Mouse (Mus musculus): ENCODE measurements around the gene Sys1. TPM values are rescaled to one million over a fixed set of nuclear protein-coding genes. Genes with fewer than 3 reads are reported as not detected.

The Sys1 gene
- total RNA-seq, 2 experiments from 2014 or later = 38.0 to 44.4 TPM

- intact Hi-C loops (cut with DNase I) = loop anchor here (5.0 kb wide), 3 partner anchors 43 to 98 kb away; partner anchors contain the start of genes Trp53tg5 and Wfdc2
- DNase-seq (ENCODE audit: low spot score in 2 of 2) = no peak
Measured at GRCm38 (mm10) chr2:164514916-164515315, 58.2 kb downstream of the Sys1 start.

- DNase-seq (ENCODE audit: low spot score in 2 of 2) = no peak
- intact Hi-C loops (cut with DNase I) = loop anchor here (5.0 kb wide), 3 partner anchors 44 to 99 kb away; partner anchors contain the start of genes Trp53tg5 and Wfdc2
Measured at GRCm38 (mm10) chr2:164515897-164516296, 59.1 kb downstream of the Sys1 start.

DNA sequence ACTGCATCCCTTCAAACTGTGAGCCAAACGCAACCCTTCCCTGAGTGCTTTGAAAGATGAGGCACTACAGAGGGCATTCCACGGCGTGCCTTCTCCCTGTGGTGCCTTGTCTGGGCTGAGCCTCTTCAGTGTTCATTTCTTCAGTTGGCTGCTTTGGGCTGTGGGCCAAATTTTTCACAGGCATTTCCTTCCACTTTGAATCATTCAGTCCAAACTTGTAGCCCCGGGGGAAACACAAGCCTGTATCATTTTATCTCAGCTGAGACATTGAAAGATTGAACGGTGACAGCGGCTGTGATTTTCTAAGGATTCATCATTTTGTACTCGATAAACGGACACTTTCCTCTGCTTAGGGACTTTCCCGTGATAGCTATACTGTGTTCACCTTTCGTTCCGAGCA lies 59.8 kb downstream of the Sys1 start:
- intact Hi-C loops (cut with DNase I) = loop anchor here (5.0 kb wide), 3 partner anchors 44 to 99 kb away; partner anchors contain the start of genes Trp53tg5 and Wfdc2

GRCm38 (mm10) chr2:164517485-164518221 lies 60.9 kb downstream of the Sys1 start:
- intact Hi-C loops (cut with DNase I) = loop anchor here (5.0 kb wide), 3 partner anchors 45 to 100 kb away; partner anchors contain the start of genes Trp53tg5 and Wfdc2

More for the DNA sequence above, 59.8 kb downstream of the Sys1 start:
- DNase-seq (ENCODE audit: low spot score in 2 of 2) = no peak

GRCm38 (mm10) chr2:164518266-164519170 lies 61.8 kb downstream of the Sys1 start:
- intact Hi-C loops (cut with DNase I) = loop anchor here (5.0 kb wide), 3 partner anchors 44 to 101 kb away; partner anchors contain the start of genes Trp53tg5 and Wfdc2
- peak in 1 of 2 experiments; percentile 39 for DNase-seq (ENCODE audit: low spot score in 2 of 2)

More at GRCm38 (mm10) chr2:164517485-164518221, 60.9 kb downstream of the Sys1 start:
- DNase-seq (ENCODE audit: low spot score in 2 of 2) = peak; percentile 53 to 54

GRCm38 (mm10) chr2:164519171-164519526 lies 62.4 kb downstream of the Sys1 start:
- intact Hi-C loops (cut with DNase I) = loop anchor here (5.0 kb wide), 3 partner anchors 43 to 102 kb away; partner anchors contain the start of genes Trp53tg5 and Wfdc2
- no peak for DNase-seq (ENCODE audit: low spot score in 2 of 2)

DNA sequence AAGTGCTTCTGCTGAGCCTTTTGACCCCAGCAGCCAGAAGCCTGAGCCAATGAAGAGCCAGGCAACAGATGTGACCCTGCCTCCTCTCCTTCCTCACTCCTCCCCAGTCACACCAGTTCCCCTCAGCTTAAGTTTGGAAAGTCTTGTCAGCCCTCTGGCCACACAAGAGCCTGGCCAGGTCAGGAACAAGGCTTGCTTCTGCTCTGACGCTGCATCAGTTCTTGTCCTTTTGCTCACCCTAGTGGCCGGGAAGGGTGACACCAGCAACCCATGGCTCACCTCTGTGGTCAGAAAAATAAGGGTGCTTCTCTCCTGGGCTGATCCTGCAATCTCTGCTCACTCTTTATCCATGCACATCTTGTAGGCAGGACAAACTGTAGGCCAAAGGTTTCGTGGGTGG lies 64.0 kb downstream of the Sys1 start:
- intact Hi-C loops (cut with DNase I) = no loop called here
- no peak for DNase-seq (ENCODE audit: low spot score in 2 of 2)

DNA sequence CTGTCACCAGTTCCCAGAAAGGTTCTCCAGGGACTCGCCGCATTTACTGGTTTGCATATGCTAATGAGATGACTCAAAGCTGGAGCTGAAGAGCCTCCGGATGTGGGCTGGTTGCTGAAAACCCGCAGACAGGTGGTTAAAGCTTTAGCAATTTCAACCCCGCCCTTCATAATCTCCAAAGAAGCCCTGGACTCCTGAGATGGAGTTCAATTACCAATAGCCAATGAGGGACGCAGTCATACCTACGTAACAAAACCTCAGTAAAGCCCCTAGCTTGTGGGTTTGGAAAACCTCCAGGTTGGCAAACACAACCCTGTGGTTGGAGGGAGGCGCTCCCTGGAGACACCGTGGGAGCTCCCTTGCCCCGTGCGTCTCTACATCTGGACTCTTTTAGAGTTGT lies 65.1 kb downstream of the Sys1 start:
- intact Hi-C loops (cut with DNase I) = no loop called here

DNA sequence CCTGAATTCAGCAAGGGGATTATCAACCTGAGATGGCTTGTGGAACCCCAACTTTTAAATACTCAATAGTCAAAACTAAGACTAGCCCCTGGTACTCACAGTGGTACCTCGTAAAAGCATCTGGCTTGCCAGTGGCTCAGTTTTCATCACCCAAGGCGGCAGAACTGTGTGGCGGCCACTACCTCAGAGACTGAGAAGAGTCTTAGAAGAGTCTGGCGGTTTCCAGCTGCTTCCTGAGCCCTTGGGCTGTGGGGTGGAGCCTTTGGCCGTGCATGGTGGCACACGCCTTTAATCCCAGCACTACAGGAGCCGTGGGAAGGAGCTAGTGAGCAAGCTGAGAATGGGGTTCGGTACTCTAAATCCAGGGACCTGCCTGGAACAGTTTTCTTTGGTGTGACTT lies 65.5 kb downstream of the Sys1 start:
- no peak for DNase-seq (ENCODE audit: low spot score in 2 of 2)
- intact Hi-C loops (cut with DNase I) = no loop called here

More for the DNA sequence above, 65.1 kb downstream of the Sys1 start:
- DNase-seq (ENCODE audit: low spot score in 2 of 2) = no peak

DNA sequence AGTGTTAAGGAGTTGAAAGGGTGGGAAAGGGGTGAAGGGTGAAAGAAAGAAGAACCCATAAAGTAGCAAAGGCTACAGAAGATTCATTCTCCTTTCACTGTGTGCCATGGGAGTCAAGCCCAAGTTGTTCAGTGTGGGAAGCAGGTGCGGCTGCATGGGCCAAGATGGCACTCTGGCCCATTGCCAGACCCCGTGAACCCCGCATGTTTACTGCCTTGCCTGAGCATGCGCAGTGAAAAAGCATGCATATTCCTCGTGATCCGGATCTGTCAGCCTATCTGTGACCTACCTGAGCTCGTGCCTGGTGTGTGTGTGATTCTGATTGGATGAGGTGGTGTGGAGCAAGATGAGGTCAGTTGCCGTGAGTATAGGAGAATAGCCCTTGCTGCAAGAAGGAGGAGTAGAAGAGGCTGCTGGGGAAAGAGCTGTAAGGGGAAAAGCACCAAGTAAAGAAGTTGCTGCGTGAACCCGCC lies 66.6 kb downstream of the Sys1 start:
- intact Hi-C loops (cut with DNase I) = no loop called here
- DNase-seq (ENCODE audit: low spot score in 2 of 2) = no peak

GRCm38 (mm10) chr2:164528557-164528956 lies 71.8 kb downstream of the Sys1 start:
- intact Hi-C loops (cut with DNase I) = no loop called here
- DNase-seq (ENCODE audit: low spot score in 2 of 2) = no peak

Other genes with a start within 250 kb of the Sys1 start
- not detected for gene Wfdc15b, start 235.3 kb upstream of the Sys1 start, total RNA-seq (2021)
- not detected for gene Svs2, start 218.5 kb upstream of the Sys1 start, total RNA-seq (2021)
- not detected for gene Svs3b, start 200.3 kb upstream of the Sys1 start, total RNA-seq (2021)
- not detected for gene Svs4, start 178.5 kb upstream of the Sys1 start, total RNA-seq (2021)
- gene Svs3a, start 167.7 kb upstream of the Sys1 start, total RNA-seq (2021) = not detected
- gene Svs6, start 140.2 kb upstream of the Sys1 start, total RNA-seq (2021) = not detected
- gene Svs5, start 124.2 kb upstream of the Sys1 start, total RNA-seq (2021) = not detected
- gene Slpi, start 67.9 kb upstream of the Sys1 start, total RNA-seq (2021) = not detected
- under 1 TPM; 0.32 to 0.42 TPM for gene Rbpjl, start 53.8 kb upstream of the Sys1 start, total RNA-seq (2021)
- 10 to 100 TPM; 13.4 to 15.0 TPM for gene Matn4, start 51.8 kb upstream of the Sys1 start, total RNA-seq (2021)
- gene Sdc4, start 13.1 kb upstream of the Sys1 start, total RNA-seq (2021) = 10 to 100 TPM; 60.0 to 79.0 TPM
- 10 to 100 TPM in 1 of 2 experiments, 1 to 10 TPM in 1; 1.9 to 12.2 TPM for gene Gm20458, start 4.0 kb downstream of the Sys1 start, total RNA-seq (2021)
- gene Trp53tg5, start 16.8 kb downstream of the Sys1 start, total RNA-seq (2021) = not detected
- gene Dbndd2, start 29.1 kb downstream of the Sys1 start, total RNA-seq (2021) = 100 to 1,000 TPM; 112 to 116 TPM
- 100 to 1,000 TPM; 115 to 122 TPM for gene Pigt, start 40.6 kb downstream of the Sys1 start, total RNA-seq (2021)
- 1 to 10 TPM; 1.0 to 1.6 TPM for gene Wfdc2, start 105.4 kb downstream of the Sys1 start, total RNA-seq (2021)
- gene Spint3, start 116.5 kb downstream of the Sys1 start, total RNA-seq (2021) = not detected
- gene Wfdc6a, start 128.5 kb downstream of the Sys1 start, total RNA-seq (2021) = under 1 TPM; 0.72 to 0.92 TPM
- not detected for gene Eppin, start 136.6 kb downstream of the Sys1 start, total RNA-seq (2021)
- gene Wfdc6b, start 156.6 kb downstream of the Sys1 start, total RNA-seq (2021) = not detected
- gene Wfdc8, start 156.7 kb downstream of the Sys1 start, total RNA-seq (2021) = not detected
- gene Wfdc16, start 181.8 kb downstream of the Sys1 start, total RNA-seq (2021) = not detected
- gene Wfdc10, start 199.1 kb downstream of the Sys1 start, total RNA-seq (2021) = not detected
- gene Wfdc9, start 199.6 kb downstream of the Sys1 start, total RNA-seq (2021) = not detected
- not detected for gene Wfdc11, start 217.1 kb downstream of the Sys1 start, total RNA-seq (2021)
- not detected for gene Wfdc13, start 228.1 kb downstream of the Sys1 start, total RNA-seq (2021)
- not detected for gene Spint4, start 241.5 kb downstream of the Sys1 start, total RNA-seq (2021)

Data from left cerebral cortex, postnatal 14 days (tissue).